Comparison of ENCODE assay signal across 18 mouse cellular contexts in the genomic region with DNA sequence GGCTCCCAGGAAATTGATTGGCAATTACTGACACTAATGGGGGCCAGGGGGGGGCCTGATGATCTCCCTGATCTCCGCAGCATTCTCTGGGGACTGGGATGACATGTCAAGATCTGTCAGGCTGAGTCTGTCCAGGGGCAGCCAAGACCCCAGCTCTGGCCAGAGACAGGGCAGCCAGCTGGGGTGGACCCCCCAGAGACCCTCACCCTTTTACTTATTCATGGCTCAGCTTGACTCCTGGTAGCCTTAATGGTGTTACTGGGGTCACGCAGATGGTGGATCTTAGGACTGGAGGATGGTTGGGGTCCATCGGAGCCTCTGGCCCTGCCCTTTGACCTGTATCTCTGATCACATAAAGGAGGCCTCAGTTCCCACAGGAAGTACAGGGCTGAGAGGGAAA.
DNase-seq lines count a peak whose midpoint lies in the region; ATAC-seq and TF ChIP-seq lines count a peak whose summit lies in the region.
"Had no signal": no experiment of that assay in that cellular context is flagged by ENCODE, and none has a peak within 500 bp of the region (broad histone marks: within the 10 kb centered on the region; RNA-seq: fewer than 3 reads in every experiment).

No protein-coding gene starts in this region.

- WGBS in forebrain, embryonic 12.5 days = 51% methylated on average over 3 of the region's 3 CpGs
- WGBS in forebrain, postnatal 0 days = 60% methylated on average over 3 of the region's 3 CpGs
- 44% methylated on average over 3 of the region's 3 CpGs for WGBS in midbrain, embryonic 10.5 days
- WGBS in midbrain, postnatal 0 days = 48% methylated on average over 3 of the region's 3 CpGs
- 29% methylated on average over 3 of the region's 3 CpGs for WGBS in hindbrain, embryonic 13.5 days
- WGBS in midbrain, embryonic 13.5 days = 36% methylated on average over 3 of the region's 3 CpGs

- no peak overlapping the region for H3K9ac ChIP-seq in forebrain, embryonic 12.5 days
- no peak overlapping the region for H3K9ac ChIP-seq in forebrain, postnatal 0 days
- H3K9ac ChIP-seq in midbrain, postnatal 0 days (replicated peaks; ENCODE audit: low read length, poor library complexity, severe bottlenecking) = no peak overlapping the region
- no peak overlapping the region for H3K9ac ChIP-seq in hindbrain, embryonic 13.5 days
- no peak overlapping the region for H3K9ac ChIP-seq in midbrain, embryonic 13.5 days (replicated peaks)
- H3K9ac ChIP-seq: heart, embryonic 12.5 days; hindbrain, embryonic 15.5 days had no signal

- DNase-seq in forebrain, postnatal 0 days = no peak
- peak; percentile 39 for DNase-seq in midbrain, embryonic 10.5 days (ENCODE audit: low spot score)
- no peak for DNase-seq in midbrain, postnatal 0 days (ENCODE audit: low spot score)
- no peak for DNase-seq in thymus, postnatal 25 days
- DNase-seq: adrenal gland, postnatal 14 days; cerebellum, adult 11-12 months; cerebellum, adult 9-10 months; cerebellum, postnatal 25 days; gastrocnemius, postnatal 14 days had no signal

- H3K4me1 ChIP-seq in forebrain, embryonic 12.5 days = peaks cover 96% of the 10 kb centered on the region
- peaks cover 21% of the 10 kb centered on the region; the same call in 1 of the 2 replicates for H3K4me1 ChIP-seq in forebrain, postnatal 0 days (ENCODE audit: insufficient read depth)
- peaks cover 100% of the 10 kb centered on the region for H3K4me1 ChIP-seq in midbrain, embryonic 10.5 days
- peaks cover 14% of the 10 kb centered on the region; the same call in 1 of the 2 replicates for H3K4me1 ChIP-seq in midbrain, postnatal 0 days (ENCODE audit: insufficient read depth, low read length)
- peaks cover 83% of the 10 kb centered on the region for H3K4me1 ChIP-seq in hindbrain, embryonic 13.5 days (replicated peaks)
- peaks cover 92% of the 10 kb centered on the region for H3K4me1 ChIP-seq in midbrain, embryonic 13.5 days (replicated peaks)

- ATAC-seq in forebrain, embryonic 12.5 days (ENCODE audit: low FRiP score) = no peak
- ATAC-seq in forebrain, postnatal 0 days = no peak
- ATAC-seq in midbrain, postnatal 0 days (ENCODE audit: low FRiP score) = no peak
- no peak for ATAC-seq in hindbrain, embryonic 13.5 days (ENCODE audit: low FRiP score)
- no peak for ATAC-seq in midbrain, embryonic 13.5 days
- ATAC-seq: activated CD4-positive, CD25-positive, alpha-beta regulatory T cell, adult 4 months; forebrain, embryonic 16.5 days; Patski had no signal

- no peaks in the 10 kb centered on the region; the same call in 1 of the 2 replicates for H3K27me3 ChIP-seq in forebrain, embryonic 12.5 days
- no peaks in the 10 kb centered on the region for H3K27me3 ChIP-seq in forebrain, postnatal 0 days (ENCODE audit: insufficient read depth, low read length)
- H3K27me3 ChIP-seq in midbrain, embryonic 10.5 days (ENCODE audit: low read depth, poor library complexity, severe bottlenecking) = no peaks in the 10 kb centered on the region
- no peaks in the 10 kb centered on the region for H3K27me3 ChIP-seq in midbrain, postnatal 0 days (ENCODE audit: insufficient read depth, low read length)
- no peaks in the 10 kb centered on the region for H3K27me3 ChIP-seq in hindbrain, embryonic 13.5 days
- no peaks in the 10 kb centered on the region for H3K27me3 ChIP-seq in midbrain, embryonic 13.5 days
- H3K27me3 ChIP-seq: hindbrain, embryonic 15.5 days; Patski had no signal

- no peak for TF ChIP-seq CTCF in forebrain, postnatal 0 days (IDR thresholded peaks at IDR 0.05; ENCODE audit: low read depth)
- no peak for TF ChIP-seq CTCF in midbrain, postnatal 0 days (IDR thresholded peaks at IDR 0.05)

- H3K36me3 ChIP-seq in forebrain, embryonic 12.5 days (replicated peaks) = no peaks in the 10 kb centered on the region
- H3K36me3 ChIP-seq in forebrain, postnatal 0 days (ENCODE audit: insufficient read depth) = no peaks in the 10 kb centered on the region
- H3K36me3 ChIP-seq in midbrain, embryonic 10.5 days = peaks cover 29% of the 10 kb centered on the region
- no peaks in the 10 kb centered on the region for H3K36me3 ChIP-seq in midbrain, postnatal 0 days (ENCODE audit: insufficient read depth, low read length)
- H3K36me3 ChIP-seq in hindbrain, embryonic 13.5 days = no peaks in the 10 kb centered on the region
- peaks cover 3% of the 10 kb centered on the region; the same call in 1 of the 2 replicates for H3K36me3 ChIP-seq in midbrain, embryonic 13.5 days
- H3K36me3 ChIP-seq: heart, embryonic 12.5 days; hindbrain, embryonic 15.5 days had no signal

- H3K4me2 ChIP-seq in forebrain, embryonic 12.5 days = no peak overlapping the region
- H3K4me2 ChIP-seq in forebrain, postnatal 0 days (ENCODE audit: low read depth) = no peak overlapping the region
- no peak overlapping the region for H3K4me2 ChIP-seq in midbrain, postnatal 0 days (ENCODE audit: low read depth, low read length, poor library complexity, severe bottlenecking)
- no peak overlapping the region for H3K4me2 ChIP-seq in hindbrain, embryonic 13.5 days
- no peak overlapping the region for H3K4me2 ChIP-seq in midbrain, embryonic 13.5 days (replicated peaks)
- H3K4me2 ChIP-seq: heart, embryonic 12.5 days; hindbrain, embryonic 15.5 days had no signal

- no peak overlapping the region for H3K4me3 ChIP-seq in forebrain, embryonic 12.5 days (replicated peaks)
- no peak overlapping the region for H3K4me3 ChIP-seq in forebrain, postnatal 0 days (ENCODE audit: low read depth, low read length)
- no peak overlapping the region for H3K4me3 ChIP-seq in midbrain, embryonic 10.5 days
- H3K4me3 ChIP-seq in midbrain, postnatal 0 days (ENCODE audit: low read depth, low read length) = no peak overlapping the region
- no peak overlapping the region for H3K4me3 ChIP-seq in hindbrain, embryonic 13.5 days
- H3K4me3 ChIP-seq in midbrain, embryonic 13.5 days (replicated peaks) = no peak overlapping the region
- H3K4me3 ChIP-seq: embryonic facial prominence, embryonic 10.5 days; heart, embryonic 12.5 days; hindbrain, embryonic 15.5 days had no signal

- 0 out of 2 replicates have a peak overlapping the region, but pooled peaks have one; percentile 19 for H3K27ac ChIP-seq in forebrain, embryonic 12.5 days
- H3K27ac ChIP-seq in forebrain, postnatal 0 days (ENCODE audit: low read depth, low read length) = no peak overlapping the region
- H3K27ac ChIP-seq in midbrain, embryonic 10.5 days (replicated peaks) = peak overlapping the region; percentile 70
- no peak overlapping the region for H3K27ac ChIP-seq in midbrain, postnatal 0 days (ENCODE audit: low read depth, low read length)
- H3K27ac ChIP-seq in hindbrain, embryonic 13.5 days = 0 out of 2 replicates have a peak overlapping the region, but pooled peaks have one; percentile 19
- peak overlapping the region; percentile 54 for H3K27ac ChIP-seq in midbrain, embryonic 13.5 days
- H3K27ac ChIP-seq: embryonic facial prominence, embryonic 10.5 days; hindbrain, embryonic 15.5 days had no signal

- no peaks in the 10 kb centered on the region for H3K9me3 ChIP-seq in forebrain, embryonic 12.5 days
- no peaks in the 10 kb centered on the region for H3K9me3 ChIP-seq in forebrain, postnatal 0 days (ENCODE audit: low read length)
- H3K9me3 ChIP-seq in midbrain, embryonic 10.5 days (replicated peaks) = no peaks in the 10 kb centered on the region
- no peaks in the 10 kb centered on the region for H3K9me3 ChIP-seq in midbrain, postnatal 0 days (ENCODE audit: low read length)
- H3K9me3 ChIP-seq in hindbrain, embryonic 13.5 days = no peaks in the 10 kb centered on the region
- H3K9me3 ChIP-seq in midbrain, embryonic 13.5 days = no peaks in the 10 kb centered on the region
- H3K9me3 ChIP-seq: embryonic facial prominence, embryonic 10.5 days; heart, embryonic 12.5 days; hindbrain, embryonic 15.5 days had no signal

Comparison
In these comparisons a context has a peak if more than half of its experiments do, and no peak if none do; other contexts are left out.
1. H3K27ac ChIP-seq: peak in forebrain, embryonic 12.5 days (single experiment), midbrain, embryonic 10.5 days (single experiment), hindbrain, embryonic 13.5 days (single experiment) and midbrain, embryonic 13.5 days (single experiment); none in forebrain, postnatal 0 days (single experiment) and midbrain, postnatal 0 days (single experiment).